Mouse (Mus musculus): Measurements from ENCODE around the gene Slc24a1. TPM values are rescaled to one million over a fixed set of nuclear protein-coding genes. Genes with fewer than 3 reads are reported as not detected.
"Not testable (repeated sequence)": the region's sequence is repeated elsewhere in the genome, so short reads cannot be mapped to it uniquely, and the experiment has no call there.

Slc24a1 gene
- polyA plus RNA-seq (2012; ENCODE audit: insufficient read depth, insufficient read length, missing spikeins): not detected in 2 replicates

DNA sequence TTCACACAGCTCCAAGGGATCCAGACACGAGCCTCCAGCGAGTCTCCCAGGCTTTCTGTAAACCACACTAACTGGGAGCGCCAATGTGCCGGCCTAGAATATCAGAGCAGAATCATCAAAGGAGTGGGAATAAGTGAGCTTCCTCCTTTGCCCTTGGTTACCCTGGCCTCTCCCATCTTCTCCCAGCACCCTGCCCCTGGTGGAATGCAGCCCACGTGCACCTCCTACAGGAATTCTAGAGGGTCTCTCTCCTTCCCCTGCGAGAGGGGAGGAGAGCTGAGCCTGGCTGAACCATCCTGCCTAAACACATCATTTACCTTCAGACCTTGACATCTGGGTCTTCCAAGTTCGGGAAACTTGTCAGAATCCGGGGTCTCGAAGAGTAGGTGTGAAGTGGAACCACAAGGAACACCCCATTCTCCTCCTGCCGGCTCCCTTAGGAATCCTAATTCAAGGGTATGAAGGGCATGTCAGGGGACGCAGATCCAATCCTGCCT lies at the start of gene Slc24a1:
Gene Slc24a1 (minus strand): TSS at position 447 of the 497 bp plus-strand sequence.
- TF ChIP-seq POLR2A (IDR thresholded peaks at IDR 0.05; ENCODE audit: borderline replicate concordance, low read depth, low read length) (no peak), CTCF (IDR thresholded peaks at IDR 0.05; ENCODE audit: low read depth, low read length) (no peak)
- Histone ChIP-seq H3K4me1 (ENCODE audit: control insufficient read depth, insufficient read depth, low read length) (no peaks in the 10 kb centered on the region), H3K4me3 (ENCODE audit: insufficient read depth, low read length) (no peak within 1 kb of the TSS), H3K27ac (ENCODE audit: insufficient read depth, low read depth, low read length) (no peak within 1 kb of the TSS)

DNA sequence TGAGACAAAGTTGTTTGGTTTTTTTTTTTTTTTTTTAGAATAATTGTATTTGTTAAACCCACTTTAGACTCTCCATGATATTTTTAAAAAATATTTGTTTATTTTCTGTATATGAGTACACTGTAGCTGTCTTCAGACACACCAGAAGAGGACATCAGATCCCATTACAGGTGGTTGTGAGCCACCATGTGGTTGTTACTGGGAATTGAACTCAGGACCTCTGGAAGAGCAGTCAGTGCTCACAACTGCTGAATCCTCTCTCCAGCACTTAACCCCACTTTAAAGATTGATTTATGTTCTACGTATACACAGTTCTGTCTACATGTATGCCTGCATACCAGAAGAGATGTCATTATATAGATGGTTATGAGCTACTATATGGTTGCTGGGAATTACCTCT lies 44.1 kb upstream of the Slc24a1 start:
- not testable (repeated sequence) for H3K27ac ChIP-seq (ENCODE audit: insufficient read depth, low read depth, low read length); H3K4me3 ChIP-seq (ENCODE audit: insufficient read depth, low read length); H3K4me1 ChIP-seq (ENCODE audit: control insufficient read depth, insufficient read depth, low read length)

DNA sequence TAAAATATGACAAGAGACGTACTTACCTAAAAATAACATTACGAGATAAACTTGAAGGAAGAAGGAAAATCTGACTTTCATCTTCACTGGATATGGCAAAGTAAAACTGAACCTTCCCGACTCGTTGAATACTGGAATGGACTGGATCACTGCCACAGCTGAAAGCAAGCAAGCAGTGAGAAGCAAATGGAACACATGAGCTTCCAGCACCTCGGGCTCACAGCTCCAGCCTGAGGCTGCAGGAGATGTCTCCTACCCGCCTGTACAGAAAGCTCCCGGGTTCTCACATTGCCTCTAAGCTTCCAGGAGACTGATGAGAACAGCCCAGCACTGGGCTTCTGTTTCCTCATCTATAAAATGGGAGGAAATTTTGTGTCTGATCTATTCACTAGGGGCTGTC lies 38.9 kb upstream of the Slc24a1 start:
- Histone ChIP-seq H3K4me1 (ENCODE audit: control insufficient read depth, insufficient read depth, low read length) (no peaks in the 10 kb centered on the region), H3K27ac (ENCODE audit: insufficient read depth, low read depth, low read length) (no peak overlapping the region), H3K4me3 (ENCODE audit: insufficient read depth, low read length) (no peak overlapping the region)
- TF ChIP-seq POLR2A (IDR thresholded peaks at IDR 0.05; ENCODE audit: borderline replicate concordance, low read depth, low read length) (no peak), CTCF (IDR thresholded peaks at IDR 0.05; ENCODE audit: low read depth, low read length) (no peak)

DNA sequence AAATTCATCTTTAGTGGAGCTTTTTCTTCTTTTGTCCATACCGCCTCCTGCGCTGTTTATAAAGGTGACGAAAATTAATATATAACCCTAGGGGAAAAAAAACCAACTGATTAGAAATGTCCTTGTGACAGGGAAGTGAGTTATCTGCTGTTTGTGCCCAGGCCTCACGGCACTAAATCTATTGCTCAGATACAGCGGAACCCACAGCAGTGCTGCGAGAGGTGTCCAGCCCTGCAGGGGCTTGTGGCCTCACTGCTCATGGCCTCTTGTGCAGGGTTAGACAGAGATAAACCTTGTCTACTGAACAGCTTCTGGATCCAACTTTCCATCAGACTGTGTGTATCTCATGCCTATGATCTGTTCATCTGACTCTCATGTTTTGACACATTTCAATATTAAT lies 37.0 kb upstream of the Slc24a1 start:
- Histone ChIP-seq H3K4me1 (ENCODE audit: control insufficient read depth, insufficient read depth, low read length) (no peaks in the 10 kb centered on the region), H3K4me3 (ENCODE audit: insufficient read depth, low read length) (no peak overlapping the region), H3K27ac (ENCODE audit: insufficient read depth, low read depth, low read length) (no peak overlapping the region)
- no peak for TF ChIP-seq CTCF (IDR thresholded peaks at IDR 0.05; ENCODE audit: low read depth, low read length)
- TF ChIP-seq POLR2A (IDR thresholded peaks at IDR 0.05; ENCODE audit: borderline replicate concordance, low read depth, low read length): no peak

DNA sequence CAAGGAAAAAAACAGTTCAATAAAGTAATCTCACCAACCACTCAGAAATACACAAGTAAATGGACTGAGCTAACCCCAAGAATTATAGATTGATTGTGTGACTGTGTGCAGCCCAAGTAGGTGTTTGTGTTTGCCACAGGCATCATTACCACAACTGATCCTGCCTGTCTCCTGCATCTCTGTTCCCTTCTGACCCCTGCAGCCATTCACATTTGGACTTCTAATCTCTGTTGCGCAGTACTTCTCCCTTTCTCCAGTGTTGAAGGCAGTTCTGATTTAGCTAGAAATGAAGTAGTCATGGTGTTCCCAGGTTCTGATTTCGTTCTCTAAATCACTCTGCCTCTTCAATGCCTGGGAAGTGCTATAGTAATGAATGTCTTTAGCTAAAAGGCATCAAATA lies 36.2 kb upstream of the Slc24a1 start:
- no peaks in the 10 kb centered on the region for H3K4me1 ChIP-seq (ENCODE audit: control insufficient read depth, insufficient read depth, low read length)
- H3K27ac ChIP-seq (ENCODE audit: insufficient read depth, low read depth, low read length): no peak overlapping the region
- no peak overlapping the region for H3K4me3 ChIP-seq (ENCODE audit: insufficient read depth, low read length)
- TF ChIP-seq CTCF (IDR thresholded peaks at IDR 0.05; ENCODE audit: low read depth, low read length) (no peak), POLR2A (IDR thresholded peaks at IDR 0.05; ENCODE audit: borderline replicate concordance, low read depth, low read length) (no peak)

DNA sequence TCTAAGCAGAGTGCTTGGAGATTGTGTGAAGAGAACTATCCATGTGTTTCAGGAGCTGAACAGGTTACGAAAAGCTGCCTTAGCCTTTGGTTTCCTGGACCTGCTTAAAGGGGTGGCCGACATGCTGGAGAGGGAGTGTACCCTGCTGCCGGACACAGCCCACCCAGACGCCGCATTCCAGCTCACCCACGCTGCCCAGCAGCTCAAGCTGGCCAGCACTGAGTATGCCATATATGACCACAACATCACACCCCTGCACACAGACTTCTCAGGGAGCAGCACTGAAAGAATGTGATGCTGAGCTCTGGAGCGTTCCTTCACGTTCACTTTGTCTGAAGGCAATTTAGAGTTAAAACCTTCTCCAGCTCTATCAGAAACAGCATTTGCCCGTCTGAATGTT lies 34.4 kb upstream of the Slc24a1 start:
- no peak overlapping the region for H3K27ac ChIP-seq (ENCODE audit: insufficient read depth, low read depth, low read length)
- no peak for TF ChIP-seq CTCF (IDR thresholded peaks at IDR 0.05; ENCODE audit: low read depth, low read length)
- no peak for TF ChIP-seq POLR2A (IDR thresholded peaks at IDR 0.05; ENCODE audit: borderline replicate concordance, low read depth, low read length)
- H3K4me1 ChIP-seq (ENCODE audit: control insufficient read depth, insufficient read depth, low read length): no peaks in the 10 kb centered on the region
- no peak overlapping the region for H3K4me3 ChIP-seq (ENCODE audit: insufficient read depth, low read length)

DNA sequence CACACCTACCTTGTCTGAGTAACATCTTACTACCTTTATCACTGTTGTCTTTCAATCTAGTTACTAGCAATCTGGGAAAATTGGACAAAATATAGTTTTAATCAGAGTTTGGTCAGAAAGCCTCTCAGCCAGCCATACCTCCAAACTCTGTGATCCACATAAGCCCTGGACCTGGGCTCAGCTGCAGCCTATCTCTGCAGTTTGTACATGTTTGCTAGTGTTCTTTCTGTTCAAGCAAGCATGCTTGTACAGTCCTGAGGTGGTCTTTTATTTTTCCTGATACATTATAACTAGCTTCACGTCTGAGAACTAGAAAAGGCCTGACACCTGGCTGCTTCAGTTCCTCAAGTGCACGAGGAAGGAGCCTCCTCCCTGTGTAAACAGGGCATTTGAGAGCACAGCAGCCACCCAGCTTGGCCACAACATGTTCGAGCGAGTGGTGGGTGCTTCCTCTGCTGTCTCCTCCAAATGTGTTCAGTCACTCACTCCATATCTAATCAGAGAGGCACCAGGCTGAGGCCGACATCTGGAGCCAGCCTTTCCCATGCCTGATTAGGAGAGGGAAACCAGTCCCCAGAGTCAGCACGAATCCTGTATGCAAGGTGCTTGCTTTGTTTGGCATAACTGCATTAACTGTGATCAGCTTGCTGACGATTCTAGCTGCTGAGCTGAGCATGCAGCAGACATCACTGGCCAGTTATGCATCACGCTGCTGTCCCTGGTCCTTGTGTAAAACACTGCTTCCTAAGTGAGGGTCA lies 33.8 kb upstream of the Slc24a1 start:
- TF ChIP-seq POLR2A (IDR thresholded peaks at IDR 0.05; ENCODE audit: borderline replicate concordance, low read depth, low read length): no peak
- TF ChIP-seq CTCF (IDR thresholded peaks at IDR 0.05; ENCODE audit: low read depth, low read length): no peak
- H3K4me3 ChIP-seq (ENCODE audit: insufficient read depth, low read length): no peak overlapping the region
- H3K4me1 ChIP-seq (ENCODE audit: control insufficient read depth, insufficient read depth, low read length): no peaks in the 10 kb centered on the region
- no peak overlapping the region for H3K27ac ChIP-seq (ENCODE audit: insufficient read depth, low read depth, low read length)

DNA sequence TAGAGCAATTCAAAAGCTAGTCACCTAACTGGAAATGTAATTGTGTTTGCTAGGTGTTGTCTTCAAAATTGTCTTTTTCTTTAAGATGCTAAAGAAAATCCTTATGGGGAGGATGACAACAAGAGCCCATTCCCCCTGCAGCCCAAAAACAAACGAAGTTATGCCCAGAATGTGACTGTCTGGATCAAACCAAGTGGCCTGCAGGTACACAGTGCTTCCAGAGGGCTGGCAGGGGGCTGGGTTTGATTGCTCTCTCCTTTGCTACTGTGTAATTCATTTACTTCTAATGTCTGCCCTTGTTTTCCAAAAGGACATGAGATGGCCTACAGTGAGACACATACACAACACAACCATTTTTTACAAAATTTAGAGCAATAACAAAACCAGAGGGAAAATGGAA lies 30.5 kb upstream of the Slc24a1 start:
- Histone ChIP-seq H3K27ac (ENCODE audit: insufficient read depth, low read depth, low read length) (no peak overlapping the region), H3K4me3 (ENCODE audit: insufficient read depth, low read length) (no peak overlapping the region), H3K4me1 (ENCODE audit: control insufficient read depth, insufficient read depth, low read length) (no peaks in the 10 kb centered on the region)
- TF ChIP-seq POLR2A (IDR thresholded peaks at IDR 0.05; ENCODE audit: borderline replicate concordance, low read depth, low read length) (no peak), CTCF (IDR thresholded peaks at IDR 0.05; ENCODE audit: low read depth, low read length) (no peak)

DNA sequence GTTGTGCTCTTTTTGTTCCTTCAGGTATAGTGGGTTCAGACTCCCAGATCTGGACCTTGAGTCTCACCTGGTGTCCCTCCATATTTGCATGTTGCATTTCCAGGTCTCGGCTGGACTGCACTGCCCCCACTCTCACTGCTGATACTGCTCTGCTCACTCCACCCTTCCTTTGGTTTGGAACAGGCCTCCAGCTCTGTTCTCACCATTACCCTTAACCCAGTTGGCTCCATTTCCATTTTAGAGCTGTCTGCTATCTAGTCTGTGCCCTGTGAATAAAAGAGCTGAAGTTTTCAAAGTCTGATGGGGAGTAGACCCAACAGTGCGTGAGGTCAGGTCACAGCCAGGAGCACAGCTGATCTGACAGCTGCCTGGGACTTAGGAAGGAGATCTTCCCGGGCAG lies 29.1 kb upstream of the Slc24a1 start:
- Histone ChIP-seq H3K4me1 (ENCODE audit: control insufficient read depth, insufficient read depth, low read length) (no peaks in the 10 kb centered on the region), H3K27ac (ENCODE audit: insufficient read depth, low read depth, low read length) (no peak overlapping the region), H3K4me3 (ENCODE audit: insufficient read depth, low read length) (no peak overlapping the region)
- no peak for TF ChIP-seq POLR2A (IDR thresholded peaks at IDR 0.05; ENCODE audit: borderline replicate concordance, low read depth, low read length)
- TF ChIP-seq CTCF (IDR thresholded peaks at IDR 0.05; ENCODE audit: low read depth, low read length): no peak

DNA sequence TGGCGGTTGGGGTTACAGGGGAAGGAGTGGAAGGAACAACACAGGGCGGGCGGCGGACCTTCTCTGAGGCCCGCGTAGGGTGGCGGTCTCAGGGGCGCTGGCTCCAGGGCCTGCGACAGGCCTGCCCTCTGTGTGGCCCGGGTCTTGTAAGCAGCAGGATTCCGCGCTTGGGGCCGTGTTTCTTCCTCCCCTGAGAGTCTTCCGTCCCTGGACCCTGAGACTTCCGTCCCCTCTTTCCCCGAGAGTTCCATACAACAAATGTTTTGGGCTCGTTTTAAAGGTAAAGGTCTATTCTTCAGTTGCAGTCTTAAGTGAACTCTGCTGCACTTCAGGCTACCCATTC lies 9.5 kb upstream of the Slc24a1 start:
- H3K27ac ChIP-seq (ENCODE audit: insufficient read depth, low read depth, low read length): peak overlapping the region; percentile 76
- peaks cover 13% of the 10 kb centered on the region for H3K4me1 ChIP-seq (ENCODE audit: control insufficient read depth, insufficient read depth, low read length)
- TF ChIP-seq POLR2A (IDR thresholded peaks at IDR 0.05; ENCODE audit: borderline replicate concordance, low read depth, low read length) (no peak), CTCF (IDR thresholded peaks at IDR 0.05; ENCODE audit: low read depth, low read length) (no peak)
- peak overlapping the region; percentile 97 for H3K4me3 ChIP-seq (ENCODE audit: insufficient read depth, low read length)
